Mouse (Mus musculus) lung, embryonic 15.5 days (tissue): ENCODE results near the gene Myh2. TPM values are rescaled to one million over a fixed set of nuclear protein-coding genes. Genes with fewer than 3 reads are reported as not detected.

Source experiments
- ATAC-seq: fragments of 200-750 bp; cut with Nextera tagmentation; 2 replicates; pipeline ENCODE4 v1.8.0; 2017; ENCODE audit warnings: moderate number of reproducible peaks, borderline replicate concordance; ENCODE audit not compliant: low FRiP score, low TSS enrichment; ENCODE audit errors: extremely low read depth
- H3K27ac ChIP-seq: fragments of 300-500 bp; sonication (generic); 2 replicates; pipeline ENCODE4 v1.5.1; 2015; ENCODE audit warnings: moderate library complexity, mild to moderate bottlenecking, inconsistent platforms
- H3K27me3 ChIP-seq: fragments of 300-500 bp; sonication (generic); 2 replicates; pipeline ENCODE4 v1.6.1; 2015; ENCODE audit warnings: inconsistent platforms
- H3K36me3 ChIP-seq: fragments of 300-500 bp; sonication (generic); 2 replicates; pipeline ENCODE4 v1.6.1; 2015; ENCODE audit warnings: inconsistent platforms
- H3K4me1 ChIP-seq: fragments of 300-500 bp; sonication (generic); 2 replicates; pipeline ENCODE4 v1.6.1; 2015; ENCODE audit warnings: inconsistent platforms
- H3K4me2 ChIP-seq: fragments of 300-500 bp; sonication (generic); 2 replicates; pipeline ENCODE4 v1.6.1; 2015; ENCODE audit warnings: inconsistent platforms, mild to moderate bottlenecking, moderate library complexity
- H3K4me3 ChIP-seq: fragments of 300-500 bp; sonication (generic); 2 replicates; pipeline ENCODE4 v1.5.1; 2015; ENCODE audit warnings: mild to moderate bottlenecking, inconsistent platforms
- H3K9ac ChIP-seq: fragments of 300-500 bp; sonication (generic); 2 replicates; pipeline ENCODE4 v1.6.1; 2015; ENCODE audit warnings: inconsistent platforms
- H3K9me3 ChIP-seq: fragments of 300-500 bp; sonication (generic); 2 replicates; pipeline ENCODE4 v1.6.1; 2016; ENCODE audit warnings: inconsistent platforms
- WGBS: fragments of 180-500 bp; shearing (Covaris S2); methylation state at CpG from one replicate; pipeline ENCODE4 v1.1.7; 2015; 5-methylcytosine and 5-hydroxymethylcytosine counted together
- polyA plus RNA-seq: library from polyadenylated mRNA; unstranded; fragments of >200 nt; fragmentation: Nextera tagmentation; extraction: Ambion mirVana; gene quantifications from 2 replicates; pipeline ENCODE4 v1.2.1, GENCODE M21; 2015

The Myh2 gene
- polyA plus RNA-seq, result not detected in 2 replicates

DNA sequence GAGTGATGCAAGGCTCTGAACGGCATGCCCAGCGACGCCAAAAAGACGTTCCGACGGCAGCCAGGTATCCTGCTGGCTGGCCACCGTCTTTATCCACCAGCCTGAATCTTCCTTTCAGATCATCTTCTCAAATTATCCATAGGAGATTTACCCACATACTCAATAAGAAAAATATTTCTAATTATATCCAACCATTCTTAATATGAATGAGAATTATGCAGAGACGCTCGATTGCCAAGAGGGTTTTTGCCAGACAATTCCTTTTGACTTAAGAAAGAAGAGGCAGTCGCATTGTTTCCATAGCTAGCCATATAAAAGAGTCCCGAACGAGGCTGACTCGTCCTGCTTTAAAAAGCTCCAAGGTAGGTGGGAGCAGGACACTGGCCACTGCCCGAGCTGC is at the start of gene Myh2:
TSS of gene Myh2 (plus strand) at position 301 of the 400 bp plus-strand sequence.
- Histone ChIP-seq H3K36me3 (no peaks in the 10 kb centered on the region), H3K4me1 (no peaks in the 10 kb centered on the region), H3K27ac (no peak within 1 kb of the TSS), H3K9ac (no peak within 1 kb of the TSS), H3K9me3 (no peaks in the 10 kb centered on the region), H3K4me2 (no peak within 1 kb of the TSS), H3K27me3 (no peaks in the 10 kb centered on the region), H3K4me3 (no peak within 1 kb of the TSS)
- no peak for ATAC-seq
- WGBS, result 82% methylated on average over 14 of the region's 14 CpGs

DNA sequence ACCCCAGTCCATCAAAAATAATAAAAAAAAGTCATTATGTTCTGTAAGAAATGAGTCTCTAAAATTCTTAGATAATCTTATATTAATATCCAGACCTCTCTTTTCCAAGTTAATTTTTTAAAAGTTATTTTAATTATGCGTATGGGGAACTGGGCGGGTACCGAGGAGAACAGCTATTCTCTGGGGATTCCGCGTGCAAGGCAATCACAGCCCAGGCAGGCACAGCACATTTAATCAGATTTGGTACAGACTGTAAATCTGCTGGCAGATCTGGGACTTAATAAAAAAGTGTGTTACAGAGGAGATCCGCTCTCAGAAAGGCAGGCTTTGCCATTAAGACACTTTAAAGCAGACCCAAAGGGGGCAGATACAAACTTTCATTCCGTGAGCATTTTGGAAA is 45.9 kb upstream of the Myh2 start:
- ATAC-seq, result no peak
- no peak overlapping the region for H3K27ac ChIP-seq
- H3K4me2 ChIP-seq, result no peak overlapping the region
- H3K36me3 ChIP-seq, result no peaks in the 10 kb centered on the region
- H3K27me3 ChIP-seq, result no peaks in the 10 kb centered on the region
- H3K4me3 ChIP-seq, result no peak overlapping the region
- no peak overlapping the region for H3K9ac ChIP-seq
- WGBS, result 83% methylated on average over 7 of the region's 7 CpGs
- H3K4me1 ChIP-seq, result no peaks in the 10 kb centered on the region
- H3K9me3 ChIP-seq, result no peaks in the 10 kb centered on the region

DNA sequence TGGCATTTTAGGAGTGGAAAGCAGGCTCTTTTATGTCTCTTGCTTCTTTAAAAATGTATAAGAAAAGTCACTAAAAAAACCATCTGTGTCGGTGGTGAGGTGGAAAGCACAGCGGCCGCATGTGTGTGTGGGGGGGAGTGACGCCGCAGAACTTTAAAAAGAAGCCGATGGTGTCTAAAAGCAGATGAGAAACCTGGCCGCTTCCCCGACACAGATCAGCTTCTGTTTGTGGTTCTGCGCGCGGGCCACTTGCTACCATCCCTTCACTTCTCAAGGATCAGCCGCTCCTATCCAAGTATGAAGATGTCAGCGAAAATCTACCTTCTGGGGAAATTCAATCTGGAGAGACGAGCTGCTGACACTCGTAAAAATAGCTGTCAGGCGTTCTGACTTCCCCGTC is 45.5 kb upstream of the Myh2 start:
- Histone ChIP-seq H3K27me3 (no peaks in the 10 kb centered on the region), H3K9ac (no peak overlapping the region), H3K4me1 (no peaks in the 10 kb centered on the region), H3K4me2 (no peak overlapping the region), H3K9me3 (no peaks in the 10 kb centered on the region), H3K36me3 (no peaks in the 10 kb centered on the region), H3K27ac (no peak overlapping the region), H3K4me3 (no peak overlapping the region)
- ATAC-seq, result no peak
- 70% methylated on average over 17 of the region's 17 CpGs for WGBS

DNA sequence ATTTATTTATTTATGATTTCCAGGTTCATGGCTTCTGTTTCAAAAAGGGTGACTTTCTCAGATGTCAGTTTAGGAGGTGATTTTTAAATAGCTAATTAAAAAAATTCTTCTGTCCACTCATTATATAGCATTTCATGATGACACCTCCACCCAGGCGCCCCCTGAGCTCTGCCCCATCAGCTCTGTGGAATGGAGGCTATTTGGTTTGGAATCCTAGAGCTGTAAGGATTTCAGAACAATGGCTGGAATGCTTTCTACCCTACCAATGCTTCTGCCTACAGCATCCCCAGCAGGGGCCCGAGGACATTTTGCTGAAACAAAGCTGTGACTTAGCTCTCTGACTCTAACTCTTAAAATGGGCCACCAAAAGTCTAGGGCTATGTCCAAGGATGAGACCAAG is 37.3 kb upstream of the Myh2 start:
- WGBS, result 69% methylated on average over 2 of the region's 2 CpGs
- Histone ChIP-seq H3K4me3 (no peak overlapping the region), H3K4me2 (no peak overlapping the region), H3K9ac (no peak overlapping the region), H3K36me3 (no peaks in the 10 kb centered on the region), H3K4me1 (no peaks in the 10 kb centered on the region), H3K27ac (no peak overlapping the region), H3K9me3 (no peaks in the 10 kb centered on the region), H3K27me3 (no peaks in the 10 kb centered on the region)
- no peak for ATAC-seq

DNA sequence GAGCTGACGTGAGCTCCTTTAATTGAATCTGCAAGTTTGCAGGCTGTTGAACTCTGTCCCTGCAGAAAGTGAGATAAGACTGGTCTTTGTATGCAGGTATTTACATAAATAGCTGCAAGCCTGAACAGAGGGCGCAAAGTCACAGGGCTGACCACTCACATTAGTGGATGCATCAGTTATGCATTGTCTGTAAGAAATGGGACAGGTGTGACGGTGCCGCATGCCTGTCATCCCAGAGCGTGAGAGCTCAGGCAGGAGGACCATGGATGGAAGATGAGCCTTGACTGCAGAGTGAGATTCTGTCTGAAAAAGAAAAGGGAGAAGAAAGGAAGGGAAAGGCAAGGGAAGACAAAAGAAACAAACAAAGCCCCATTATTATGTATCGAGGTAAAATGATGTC is 36.2 kb upstream of the Myh2 start:
- 72% methylated on average over 6 of the region's 6 CpGs for WGBS
- no peak overlapping the region for H3K4me2 ChIP-seq
- no peak for ATAC-seq

DNA sequence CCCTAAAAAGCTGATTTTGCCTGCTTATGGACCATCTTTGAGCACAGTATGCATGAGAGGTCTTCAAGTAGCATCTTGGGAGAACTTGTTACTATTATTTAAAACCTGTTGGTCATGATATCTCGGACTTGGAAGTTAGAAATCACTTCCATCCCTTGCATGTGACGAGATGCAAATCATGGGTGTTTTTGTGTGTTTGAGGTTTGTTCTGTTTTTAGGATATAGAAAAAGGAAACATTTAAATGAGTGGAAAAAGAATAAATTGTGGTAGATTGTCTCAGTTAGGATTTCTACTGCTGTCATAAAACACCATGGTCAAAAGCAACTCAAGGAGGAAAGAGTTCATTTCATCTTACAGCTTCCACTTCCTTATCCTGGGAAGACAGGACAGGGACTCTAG is 35.3 kb upstream of the Myh2 start:
- 84% methylated on average over 2 of the region's 2 CpGs for WGBS
- Histone ChIP-seq H3K27ac (no peak overlapping the region), H3K9me3 (no peaks in the 10 kb centered on the region), H3K4me1 (no peaks in the 10 kb centered on the region), H3K9ac (no peak overlapping the region), H3K36me3 (no peaks in the 10 kb centered on the region), H3K4me3 (no peak overlapping the region), H3K4me2 (no peak overlapping the region), H3K27me3 (no peaks in the 10 kb centered on the region)
- no peak for ATAC-seq

More for the DNA sequence above, 36.2 kb upstream of the Myh2 start:
- Histone ChIP-seq H3K27ac (no peak overlapping the region), H3K36me3 (no peaks in the 10 kb centered on the region), H3K9ac (no peak overlapping the region), H3K4me1 (no peaks in the 10 kb centered on the region), H3K9me3 (no peaks in the 10 kb centered on the region), H3K4me3 (no peak overlapping the region), H3K27me3 (no peaks in the 10 kb centered on the region)

DNA sequence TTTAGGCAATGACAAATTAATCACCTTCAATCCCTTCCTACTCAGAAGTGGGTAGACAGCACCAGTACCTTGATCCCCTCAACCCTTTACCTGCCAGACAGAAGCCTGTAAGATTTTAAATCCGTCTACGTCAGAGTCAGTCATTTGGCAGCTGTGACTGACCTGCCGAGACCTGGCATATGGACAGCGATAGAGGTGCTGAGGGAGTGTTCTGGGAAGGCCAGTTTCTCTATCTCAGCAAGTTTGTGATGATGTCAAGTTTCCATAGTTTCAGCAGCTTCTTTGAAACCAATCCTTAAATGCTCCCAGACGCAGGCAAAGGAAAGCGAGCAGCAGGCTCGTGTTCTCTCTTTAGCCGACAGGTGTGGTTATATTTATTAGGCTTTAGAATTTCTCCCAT is 31.3 kb upstream of the Myh2 start:
- 43% methylated on average over 8 of the region's 8 CpGs for WGBS
- ATAC-seq, result no peak

DNA sequence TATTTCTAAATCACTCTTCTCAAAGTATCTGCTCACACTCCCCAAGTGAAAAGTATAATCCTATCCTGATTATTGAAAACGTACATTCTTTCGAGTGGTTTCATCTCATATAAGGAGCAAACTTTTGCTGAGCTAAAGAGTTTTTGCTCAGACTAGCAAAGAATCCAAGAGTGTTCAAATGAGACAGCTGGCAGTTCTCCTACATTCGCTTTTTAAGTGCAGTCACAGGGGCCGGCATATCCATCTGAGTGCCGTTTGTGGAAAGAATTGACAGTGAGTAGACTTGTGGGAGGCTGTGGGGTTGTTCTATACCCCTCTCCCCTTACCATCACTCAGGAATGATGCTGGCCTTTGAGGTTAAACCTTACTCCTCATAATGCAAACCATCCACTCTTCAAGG is 30.7 kb upstream of the Myh2 start:
- no peak for ATAC-seq
- Histone ChIP-seq H3K4me3 (no peak overlapping the region), H3K4me1 (no peaks in the 10 kb centered on the region)

More for the DNA sequence above, 31.3 kb upstream of the Myh2 start:
- H3K36me3 ChIP-seq, result no peaks in the 10 kb centered on the region
- H3K4me3 ChIP-seq, result no peak overlapping the region
- no peaks in the 10 kb centered on the region for H3K9me3 ChIP-seq
- no peak overlapping the region for H3K27ac ChIP-seq
- H3K4me1 ChIP-seq, result no peaks in the 10 kb centered on the region
- H3K9ac ChIP-seq, result no peak overlapping the region
- no peak overlapping the region for H3K4me2 ChIP-seq
- no peaks in the 10 kb centered on the region for H3K27me3 ChIP-seq

DNA sequence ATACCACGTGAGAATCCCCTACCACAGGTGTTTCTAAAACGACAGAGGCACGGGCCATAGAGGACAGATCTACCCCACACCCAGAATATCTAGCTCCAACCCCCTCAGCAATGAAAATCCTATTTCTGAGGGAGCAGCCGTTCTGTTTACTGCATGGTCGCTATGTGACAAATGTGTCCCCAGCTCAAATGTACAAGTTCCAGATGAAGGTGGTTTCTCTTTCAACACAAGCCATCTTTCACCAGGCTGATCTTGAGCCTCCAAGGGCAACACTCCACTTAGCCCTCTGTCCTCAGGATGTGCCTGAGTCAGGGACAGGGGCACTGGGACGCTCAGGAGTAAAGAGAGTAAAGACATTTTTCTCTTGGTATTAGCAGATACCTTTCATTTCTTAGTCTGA is 29.8 kb upstream of the Myh2 start:
- H3K9ac ChIP-seq, result no peak overlapping the region
- ATAC-seq, result no peak
- 49% methylated on average over 6 of the region's 6 CpGs for WGBS
- no peaks in the 10 kb centered on the region for H3K4me1 ChIP-seq
- no peak overlapping the region for H3K4me2 ChIP-seq
- no peaks in the 10 kb centered on the region for H3K9me3 ChIP-seq
- no peaks in the 10 kb centered on the region for H3K36me3 ChIP-seq
- no peak overlapping the region for H3K4me3 ChIP-seq
- H3K27me3 ChIP-seq, result no peaks in the 10 kb centered on the region
- H3K27ac ChIP-seq, result no peak overlapping the region

More for the DNA sequence above, 30.7 kb upstream of the Myh2 start:
- Histone ChIP-seq H3K27me3 (no peaks in the 10 kb centered on the region), H3K9ac (no peak overlapping the region), H3K4me2 (no peak overlapping the region), H3K9me3 (no peaks in the 10 kb centered on the region), H3K36me3 (no peaks in the 10 kb centered on the region), H3K27ac (no peak overlapping the region)
- WGBS, result 33% methylated on average over 5 of the region's 5 CpGs

DNA sequence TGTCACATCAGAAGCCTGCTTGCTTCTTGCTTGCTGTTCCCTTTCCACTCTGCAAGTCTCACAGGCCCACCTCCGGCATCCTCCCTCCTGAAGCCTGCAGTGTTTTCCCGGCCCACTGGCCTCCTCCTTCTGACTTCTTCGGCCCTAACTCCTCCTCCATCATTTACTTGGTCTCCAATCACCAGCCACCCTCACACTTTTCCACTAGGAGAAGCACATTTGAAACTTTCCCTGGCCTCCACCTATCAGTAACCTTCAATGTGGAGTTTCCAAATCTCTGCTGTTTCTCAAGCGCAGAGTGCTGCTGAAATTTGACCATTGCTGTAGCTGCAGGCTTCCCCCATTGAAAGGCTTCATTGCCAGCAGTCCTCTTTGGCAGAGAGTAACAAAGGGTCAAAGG is 28.8 kb upstream of the Myh2 start:
- Histone ChIP-seq H3K9ac (no peak overlapping the region), H3K36me3 (no peaks in the 10 kb centered on the region), H3K4me3 (no peak overlapping the region), H3K4me2 (no peak overlapping the region), H3K4me1 (no peaks in the 10 kb centered on the region), H3K27ac (no peak overlapping the region), H3K27me3 (no peaks in the 10 kb centered on the region), H3K9me3 (no peaks in the 10 kb centered on the region)
- WGBS, result 42% methylated on average over 4 of the region's 4 CpGs
- no peak for ATAC-seq

DNA sequence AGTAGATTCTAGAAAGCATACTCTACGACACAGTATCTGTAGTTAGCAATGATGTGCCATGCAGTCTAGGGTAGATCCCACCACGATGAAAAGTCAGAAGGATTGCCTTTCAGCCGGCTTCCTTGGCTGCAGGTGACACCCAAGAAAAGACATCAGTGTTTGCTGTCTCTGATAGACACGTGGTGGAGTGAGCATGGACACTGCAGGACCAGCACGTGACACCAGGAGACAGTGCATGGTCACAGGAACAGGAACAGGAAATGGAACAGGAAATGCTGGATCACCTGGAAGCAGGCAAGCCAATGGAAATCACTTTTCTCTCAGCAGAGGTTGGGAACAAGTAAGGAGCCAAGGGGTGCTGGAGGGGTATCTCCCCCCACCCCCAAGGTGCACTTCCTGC is 27.8 kb upstream of the Myh2 start:
- H3K4me3 ChIP-seq, result no peak overlapping the region
- H3K9me3 ChIP-seq, result no peaks in the 10 kb centered on the region
- H3K27me3 ChIP-seq, result no peaks in the 10 kb centered on the region
- no peak for ATAC-seq
- H3K36me3 ChIP-seq, result no peaks in the 10 kb centered on the region
- WGBS, result 77% methylated on average over 5 of the region's 5 CpGs
- no peak overlapping the region for H3K9ac ChIP-seq
- H3K4me1 ChIP-seq, result no peaks in the 10 kb centered on the region
- H3K27ac ChIP-seq, result no peak overlapping the region
- H3K4me2 ChIP-seq, result no peak overlapping the region

DNA sequence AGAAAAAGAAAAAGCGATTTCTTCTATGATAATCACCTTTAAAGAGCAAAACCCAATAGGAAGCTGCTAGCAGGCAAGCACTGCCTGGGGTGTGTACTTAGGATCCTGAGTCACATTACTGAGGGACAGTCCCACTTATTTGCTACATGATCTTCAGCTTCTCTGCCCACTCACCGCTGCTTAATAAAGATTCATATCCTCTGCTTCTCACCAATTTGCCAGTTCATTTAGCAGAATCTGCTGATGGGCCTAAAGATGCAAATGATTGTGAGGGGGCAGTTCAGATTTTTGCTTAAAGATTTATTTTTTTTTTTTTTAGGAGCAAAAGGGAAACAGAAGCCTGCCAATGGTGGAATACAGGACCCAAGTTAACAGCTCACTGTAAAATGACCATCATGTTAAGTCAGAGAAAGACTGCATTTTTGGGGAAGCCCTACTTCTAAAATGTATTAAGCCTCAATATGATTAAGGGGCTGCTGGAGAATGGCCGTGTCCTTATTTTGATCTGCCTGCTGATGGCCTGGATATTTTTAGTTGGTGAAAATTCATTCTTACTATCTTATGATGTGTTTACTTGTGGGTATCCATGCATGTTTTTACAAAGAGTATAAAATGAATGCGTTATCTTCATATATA is 26.8 kb upstream of the Myh2 start:
- 84% methylated on average over 4 of the region's 4 CpGs for WGBS
- Histone ChIP-seq H3K4me2 (no peak overlapping the region), H3K27me3 (no peaks in the 10 kb centered on the region), H3K27ac (no peak overlapping the region), H3K36me3 (no peaks in the 10 kb centered on the region), H3K9me3 (no peaks in the 10 kb centered on the region), H3K4me3 (no peak overlapping the region), H3K4me1 (no peaks in the 10 kb centered on the region), H3K9ac (no peak overlapping the region)
- ATAC-seq, result no peak
